Comparison of ENCODE assay signal across 8 mouse cellular contexts in genomic region chr8:84840248-84840999, GRCm38 (mm10). TPM values are rescaled to one million over a fixed set of nuclear protein-coding genes. Genes with fewer than 3 reads are reported as not detected.
DNase-seq lines count a peak whose midpoint lies in the region; ATAC-seq and TF ChIP-seq lines count a peak whose summit lies in the region.

Gene Rad23a (minus strand): TSS chr8:84840665.

- no peaks in the 10 kb centered on the region for H3K9me3 ChIP-seq in erythroblast, embryonic 14.5 days (ENCODE audit: control insufficient read depth, low read length)
- no peaks in the 10 kb centered on the region for H3K9me3 ChIP-seq in heart, embryonic 11.5 days (replicated peaks; ENCODE audit: control insufficient read depth, low read length)
- no peaks in the 10 kb centered on the region for H3K9me3 ChIP-seq in kidney, embryonic 16.5 days (ENCODE audit: low read length)

- H3ac ChIP-seq in C2C12 (ENCODE audit: control insufficient read depth, insufficient read length, low read depth) (peak within 1 kb of the TSS; percentile 92), myocyte (ENCODE audit: control insufficient read depth, insufficient read length) (peak within 1 kb of the TSS; percentile 74)

- H3K36me3 ChIP-seq in C2C12 (ENCODE audit: control insufficient read depth, insufficient read depth) (peaks cover 84% of the 10 kb centered on the region), myocyte (ENCODE audit: control insufficient read depth, insufficient read depth) (peaks cover 57% of the 10 kb centered on the region)
- peaks cover 97% of the 10 kb centered on the region for H3K36me3 ChIP-seq in erythroblast, embryonic 14.5 days (ENCODE audit: control insufficient read depth)
- H3K36me3 ChIP-seq in heart, embryonic 11.5 days (ENCODE audit: control insufficient read depth, insufficient read depth, low read length) = peaks cover 55% of the 10 kb centered on the region
- H3K36me3 ChIP-seq in kidney, embryonic 16.5 days (ENCODE audit: insufficient read depth, low read length) = peaks cover 67% of the 10 kb centered on the region
- H3K36me3 ChIP-seq in liver, adult 2 months (ENCODE audit: control insufficient read depth, insufficient read depth, low read length) = peaks cover 52% of the 10 kb centered on the region
- peaks cover 36% of the 10 kb centered on the region for H3K36me3 ChIP-seq in splenic B cell, adult 2 months (ENCODE audit: control insufficient read depth, insufficient read depth, low read length, poor library complexity, severe bottlenecking)

- H3K27ac ChIP-seq in heart, embryonic 11.5 days (ENCODE audit: low read depth, low read length) = peak within 1 kb of the TSS; percentile 95
- peak within 1 kb of the TSS; percentile 90 for H3K27ac ChIP-seq in kidney, embryonic 16.5 days (ENCODE audit: low read length)
- peak within 1 kb of the TSS; percentile 70 for H3K27ac ChIP-seq in liver, adult 2 months (replicated peaks; ENCODE audit: insufficient read depth, low read depth, low read length)

- H3K79me2 ChIP-seq in C2C12 (ENCODE audit: control insufficient read depth, insufficient read depth) (peaks cover 58% of the 10 kb centered on the region), myocyte (ENCODE audit: control insufficient read depth, insufficient read depth) (peaks cover 20% of the 10 kb centered on the region)
- no peaks in the 10 kb centered on the region for H3K79me2 ChIP-seq in liver, adult 2 months (ENCODE audit: control insufficient read depth, insufficient read depth, low read length)

- ATAC-seq in heart, embryonic 11.5 days (replicated peaks; ENCODE audit: insufficient number of reproducible peaks, low FRiP score, low TSS enrichment) = peak; percentile 84
- peak; percentile 94 for ATAC-seq in kidney, embryonic 16.5 days (ENCODE audit: low FRiP score, low TSS enrichment)

- peaks cover 29% of the 10 kb centered on the region for H3K79me3 ChIP-seq in C2C12 (ENCODE audit: low read depth)

- H3K4me2 ChIP-seq in heart, embryonic 11.5 days = peak within 1 kb of the TSS; percentile 73
- peak within 1 kb of the TSS; percentile 55 for H3K4me2 ChIP-seq in kidney, embryonic 16.5 days (replicated peaks; ENCODE audit: low read depth, low read length)
- peak within 1 kb of the TSS; percentile 89 for H3K4me2 ChIP-seq in myocyte (ENCODE audit: low read depth)

- TF ChIP-seq POLR2A in brain, embryonic 14.5 days (IDR thresholded peaks at IDR 0.05; ENCODE audit: borderline replicate concordance, extremely low read depth, insufficient read depth, insufficient read length, poor library complexity, severe bottlenecking) = peak; percentile 87
- TF ChIP-seq POLR2A in liver, adult 2 months (IDR thresholded peaks at IDR 0.05; ENCODE audit: extremely low read depth, insufficient read depth, low read length) = 0 out of 2 replicates have a peak, but pooled peaks have one; percentile 67
- peak; percentile 94 for TF ChIP-seq POLR2A in myocyte (IDR thresholded peaks at IDR 0.05; ENCODE audit: insufficient read length, low read depth)

- peak; percentile 99 for DNase-seq in brain, embryonic 14.5 days (ENCODE audit: low read depth)
- DNase-seq in liver, adult 2 months (ENCODE audit: extremely low read depth, low read depth, low spot score) = peak; percentile 92
- peak; percentile 97 for DNase-seq in splenic B cell, adult 2 months (ENCODE audit: low read depth, low spot score)

- TF ChIP-seq CTCF in C2C12 (IDR thresholded peaks at IDR 0.05; ENCODE audit: control insufficient read depth, insufficient read depth, insufficient read length) = no peak
- TF ChIP-seq CTCF in brain, embryonic 14.5 days (IDR thresholded peaks at IDR 0.05; ENCODE audit: borderline replicate concordance, extremely low read depth, insufficient read depth, insufficient read length) = no peak
- TF ChIP-seq CTCF in liver, adult 2 months (IDR thresholded peaks at IDR 0.05; ENCODE audit: low read depth, low read length) = no peak

- H3K4me1 ChIP-seq in erythroblast, embryonic 14.5 days (ENCODE audit: control insufficient read depth) = peaks cover 91% of the 10 kb centered on the region
- peaks cover 26% of the 10 kb centered on the region for H3K4me1 ChIP-seq in heart, embryonic 11.5 days (ENCODE audit: control insufficient read depth, insufficient read depth, low read length)
- peaks cover 44% of the 10 kb centered on the region for H3K4me1 ChIP-seq in kidney, embryonic 16.5 days (ENCODE audit: insufficient read depth, low read length)
- peaks cover 14% of the 10 kb centered on the region for H3K4me1 ChIP-seq in liver, adult 2 months (ENCODE audit: control insufficient read depth, insufficient read depth, low read length)

- 1% methylated on average over 55 of the region's 55 CpGs for WGBS in heart, embryonic 11.5 days (ENCODE audit: insufficient replicate concordance)
- under 1% methylated on average over 53 of the region's 55 CpGs for WGBS in kidney, embryonic 16.5 days
- WGBS in liver, adult 2 months = under 1% methylated on average over 55 of the region's 55 CpGs

- H3K27me3 ChIP-seq in C2C12 (ENCODE audit: control insufficient read depth, insufficient read depth, insufficient read length) (no peaks in the 10 kb centered on the region), myocyte (ENCODE audit: control insufficient read depth, insufficient read depth, insufficient read length) (no peaks in the 10 kb centered on the region)
- no peaks in the 10 kb centered on the region for H3K27me3 ChIP-seq in erythroblast, embryonic 14.5 days (ENCODE audit: control insufficient read depth)
- no peaks in the 10 kb centered on the region for H3K27me3 ChIP-seq in heart, embryonic 11.5 days (ENCODE audit: control insufficient read depth, insufficient read depth, low read length)
- H3K27me3 ChIP-seq in kidney, embryonic 16.5 days (ENCODE audit: insufficient read depth, low read length) = no peaks in the 10 kb centered on the region
- no peaks in the 10 kb centered on the region for H3K27me3 ChIP-seq in liver, adult 2 months (ENCODE audit: control insufficient read depth, insufficient read depth, low read length)
- H3K27me3 ChIP-seq in splenic B cell, adult 2 months (ENCODE audit: control insufficient read depth, insufficient read depth, low read length, poor library complexity, severe bottlenecking) = no peaks in the 10 kb centered on the region

- H3K4me3 ChIP-seq in C2C12 (ENCODE audit: insufficient read depth, poor library complexity, severe bottlenecking) = peak within 1 kb of the TSS; percentile 86
- peak within 1 kb of the TSS; percentile 95 for H3K4me3 ChIP-seq in erythroblast, embryonic 14.5 days (replicated peaks)
- peak within 1 kb of the TSS; percentile 80 for H3K4me3 ChIP-seq in heart, embryonic 11.5 days (ENCODE audit: low read depth, low read length)
- H3K4me3 ChIP-seq in kidney, embryonic 16.5 days (ENCODE audit: low read length) = peak within 1 kb of the TSS; percentile 82
- peak within 1 kb of the TSS; percentile 98 for H3K4me3 ChIP-seq in liver, adult 2 months (ENCODE audit: insufficient read depth, low read depth, low read length)
- peak within 1 kb of the TSS; percentile 70 for H3K4me3 ChIP-seq in myocyte

- peak within 1 kb of the TSS; percentile 94 for H3K9ac ChIP-seq in heart, embryonic 11.5 days (ENCODE audit: low read depth, low read length)
- peak within 1 kb of the TSS; percentile 91 for H3K9ac ChIP-seq in kidney, embryonic 16.5 days (replicated peaks; ENCODE audit: low read length)
- peak within 1 kb of the TSS; percentile 93 for H3K9ac ChIP-seq in liver, adult 2 months (ENCODE audit: low read depth, low read length)

TF ChIP-seq in C2C12, 6 proteins besides CTCF, POLR2A, EP300 and RAD21:
- peak; percentile 10 for TF ChIP-seq CEBPB (IDR thresholded peaks at IDR 0.05; ENCODE audit: low read depth)
- TF ChIP-seq MAX (IDR thresholded peaks at IDR 0.05) = peak; percentile 85
- no peak for TF ChIP-seq FOSL1 (IDR thresholded peaks at IDR 0.05; ENCODE audit: insufficient read depth, low read length, poor library complexity, severe bottlenecking)

TF ChIP-seq in myocyte, 11 proteins besides CTCF, POLR2A, EP300 and RAD21:
- TF ChIP-seq E2F4 (IDR thresholded peaks at IDR 0.05; ENCODE audit: insufficient read depth) = peak; percentile 23
- no peak for TF ChIP-seq TCF3 (IDR thresholded peaks at IDR 0.05; ENCODE audit: insufficient read length, low read depth)
- peak in 2 of 3 experiments; percentile 62 to 63 for TF ChIP-seq MYOG (IDR thresholded peaks at IDR 0.05; ENCODE audit: control insufficient read depth in 1 of 3, insufficient read depth in 1 of 3, insufficient read length in 2 of 3, low read depth in 2 of 3)
- TF ChIP-seq TCF12 (IDR thresholded peaks at IDR 0.05; ENCODE audit: insufficient read depth, poor library complexity, severe bottlenecking) = no peak
- no peak for TF ChIP-seq CEBPB (IDR thresholded peaks at IDR 0.05; ENCODE audit: insufficient read depth, poor library complexity, severe bottlenecking)
- TF ChIP-seq REST (IDR thresholded peaks at IDR 0.05; ENCODE audit: insufficient read depth, insufficient read length) = no peak
- TF ChIP-seq SRF (IDR thresholded peaks at IDR 0.05; ENCODE audit: control insufficient read depth, insufficient read length, low read depth) = no peak
- TF ChIP-seq MYOD1 (IDR thresholded peaks at IDR 0.05; ENCODE audit: control insufficient read depth in 1 of 3, insufficient read length in 2 of 3, low read depth in 2 of 3) = peak in 1 of 3 experiments; percentile 28
- no peak for TF ChIP-seq USF1 (IDR thresholded peaks at IDR 0.05; ENCODE audit: low read depth)
- TF ChIP-seq POLR2AphosphoS2 (IDR thresholded peaks at IDR 0.05; ENCODE audit: insufficient read length, low read depth) = peak; percentile 99
- TF ChIP-seq MAX (IDR thresholded peaks at IDR 0.05; ENCODE audit: low read depth) = no peak

RNA-seq across cellular contexts. Expression of gene Rad23a, which starts in this region (rescaled TPM):
- polyA plus RNA-seq in C2C12 (2012; fragmentation: generic; extraction: Trizol) (68.3 TPM), myocyte (2012; fragmentation: generic; extraction: Trizol) (139 TPM)
- 63.7 and 66.0 TPM in 2 replicates for polyA plus RNA-seq in brain, embryonic 14.5 days (2012; rRNA removed)
- 740 and 808 TPM in 2 replicates for polyA plus RNA-seq in erythroblast, embryonic 14.5 days (2012)
- 125 and 127 TPM in 2 replicates for polyA plus RNA-seq in heart, embryonic 11.5 days (2014; fragmentation: Nextera tagmentation; extraction: Ambion mirVana)
- polyA plus RNA-seq in kidney, embryonic 16.5 days (2015; fragmentation: Nextera tagmentation; extraction: Ambion mirVana) = 109 and 114 TPM in 2 replicates
- 28.2 and 40.7 TPM in 2 replicates for total RNA-seq in liver, adult 2 months (2014; rRNA removed)
- 52.0 and 68.4 TPM in 2 replicates for polyA plus RNA-seq in liver, adult 2 months (2012; rRNA removed)

Comparison
In these comparisons a context has a peak if more than half of its experiments do, and no peak if none do; other contexts are left out.
1. Peak in every context shown above with its lines: DNase-seq, ATAC-seq, H3K4me3 ChIP-seq and H3K27ac ChIP-seq.